Mouse (Mus musculus) intestine, embryonic 16.5 days (tissue): Measurements from ENCODE around the gene Lclat1. TPM values are rescaled to one million over a fixed set of nuclear protein-coding genes. Genes with fewer than 3 reads are reported as not detected.

Experiments used
- ATAC-seq: fragments of 200-750 bp; cut with Nextera tagmentation; 2 replicates; pipeline ENCODE4 v1.8.0; 2017; ENCODE audit warnings: moderate TSS enrichment, moderate library complexity
- H3K27ac ChIP-seq: fragments of 300-500 bp; sonication (generic); 2 replicates; pipeline ENCODE4 v1.5.1; 2014; ENCODE audit warnings: mild to moderate bottlenecking, low read length
- H3K27me3 ChIP-seq: fragments of 300-500 bp; sonication (generic); replicated peaks from 2 replicates; pipeline ENCODE4 v1.6.1; 2014; ENCODE audit warnings: low read length, control low read depth, mixed read lengths; ENCODE audit not compliant: control insufficient read depth, insufficient read depth
- H3K36me3 ChIP-seq: fragments of 300-500 bp; sonication (generic); 2 replicates; pipeline ENCODE4 v1.6.1; 2014; ENCODE audit warnings: low read length, control low read depth; ENCODE audit not compliant: control insufficient read depth, insufficient read depth
- H3K4me1 ChIP-seq: fragments of 300-500 bp; sonication (generic); 2 replicates; pipeline ENCODE4 v1.6.1; 2014; ENCODE audit warnings: low read length, control low read depth, mixed read lengths; ENCODE audit not compliant: control insufficient read depth, insufficient read depth
- H3K4me2 ChIP-seq: fragments of 300-500 bp; sonication (generic); 2 replicates; pipeline ENCODE4 v1.6.1; 2014; ENCODE audit warnings: low read depth, low read length, control low read depth
- H3K4me3 ChIP-seq: fragments of 300-500 bp; sonication (generic); 2 replicates; pipeline ENCODE4 v1.5.1; 2014; ENCODE audit warnings: mild to moderate bottlenecking, low read length
- H3K9ac ChIP-seq: fragments of 300-500 bp; sonication (generic); 2 replicates; pipeline ENCODE4 v1.6.1; 2014; ENCODE audit warnings: low read depth, low read length
- H3K9me3 ChIP-seq: fragments of 300-500 bp; sonication (generic); 2 replicates; pipeline ENCODE4 v1.6.1; 2016; ENCODE audit warnings: low read length, control low read depth; ENCODE audit not compliant: control insufficient read depth
- WGBS: fragments of 180-500 bp; shearing (Covaris S2); extraction: QIAGEN DNeasy Blood & Tissue Kit; methylation state at CpG from one replicate; pipeline ENCODE4 v1.1.7; 2014; 5-methylcytosine and 5-hydroxymethylcytosine counted together
- polyA plus RNA-seq: library from polyadenylated mRNA; unstranded; fragments of >200 nt; fragmentation: Nextera tagmentation; extraction: Ambion mirVana; gene quantifications from 2 replicates; pipeline ENCODE4 v1.2.1, GENCODE M21; 2015

Lclat1 gene
- polyA plus RNA-seq, 1 experiment from 2014 or later, result 31.6 TPM

DNA sequence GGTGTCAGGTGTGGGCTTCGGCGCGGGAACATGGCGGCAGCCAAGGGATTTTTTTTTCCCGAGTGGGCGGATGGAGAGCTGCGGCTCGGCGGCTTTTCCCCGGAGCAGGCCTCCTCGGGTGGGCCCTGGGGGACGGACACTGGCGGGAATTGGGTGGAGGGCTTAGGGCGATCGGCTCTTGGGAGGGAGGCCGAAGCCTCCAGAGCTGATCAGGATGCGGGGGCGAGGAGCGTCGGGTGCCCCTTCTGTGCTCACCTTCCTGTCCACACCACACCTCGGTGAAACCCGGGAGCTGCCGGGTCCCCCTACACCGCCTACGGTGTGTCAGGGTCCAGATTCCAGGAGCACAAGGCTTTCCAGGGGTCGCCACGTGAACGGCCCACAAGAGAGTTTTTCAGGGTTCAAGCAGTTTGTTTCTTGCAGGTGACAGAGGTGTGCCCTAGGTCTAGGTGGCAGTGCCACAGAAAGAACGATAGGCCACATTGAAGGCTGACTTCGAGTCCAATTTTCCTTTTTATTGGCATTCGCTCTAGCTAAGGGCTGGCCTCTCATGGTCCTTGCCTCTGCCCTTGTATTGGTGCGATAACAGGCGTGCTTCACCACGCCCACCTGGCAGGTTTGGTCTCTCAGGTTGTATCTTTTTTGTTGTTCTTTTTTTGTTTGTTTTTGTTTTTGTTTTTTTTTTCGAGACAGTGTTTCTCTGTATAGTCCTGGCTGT lies 544 bp downstream of the Lclat1 start:
- peak overlapping the region; percentile 92 for H3K9ac ChIP-seq
- no peaks in the 10 kb centered on the region for H3K27me3 ChIP-seq
- no peaks in the 10 kb centered on the region for H3K9me3 ChIP-seq
- peak overlapping the region; percentile 88 for H3K4me2 ChIP-seq
- peak; percentile 65 for ATAC-seq
- peaks cover 10% of the 10 kb centered on the region; the same call in 1 of the 2 replicates for H3K4me1 ChIP-seq
- no peaks in the 10 kb centered on the region for H3K36me3 ChIP-seq
- whole genome bisulfite sequencing, result 3% methylated on average over 35 of the region's 35 CpGs
- H3K4me3 ChIP-seq, result peak overlapping the region; percentile 84
- H3K27ac ChIP-seq, result peak overlapping the region; percentile 94

DNA sequence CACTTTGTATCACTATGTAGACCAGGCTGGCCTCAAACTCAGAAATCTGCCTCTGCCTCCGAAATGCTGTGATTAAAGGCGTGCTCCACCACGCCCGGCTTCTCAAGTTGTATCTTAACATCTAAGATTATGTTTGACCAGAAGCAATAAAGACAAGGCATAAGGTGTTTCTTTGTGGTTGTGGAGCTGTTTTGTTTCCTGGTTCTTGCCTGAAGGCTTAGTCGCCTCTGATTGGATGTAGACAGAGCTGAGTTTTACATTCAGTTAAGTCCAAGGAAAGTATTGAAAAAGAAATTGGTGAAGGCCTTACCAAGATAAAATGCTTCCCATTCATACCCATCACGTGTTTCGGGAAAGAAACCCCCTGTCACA lies 1.1 kb downstream of the Lclat1 start:
- peaks cover 14% of the 10 kb centered on the region; the same call in 1 of the 2 replicates for H3K4me1 ChIP-seq
- H3K4me2 ChIP-seq, result peak overlapping the region; percentile 88
- peak overlapping the region; percentile 84 for H3K4me3 ChIP-seq
- H3K36me3 ChIP-seq, result no peaks in the 10 kb centered on the region
- no peaks in the 10 kb centered on the region for H3K9me3 ChIP-seq
- 0 out of 2 replicates have a peak overlapping the region, but pooled peaks have one; percentile 92 for H3K9ac ChIP-seq
- H3K27me3 ChIP-seq, result no peaks in the 10 kb centered on the region
- peak overlapping the region; percentile 94 for H3K27ac ChIP-seq
- peak; percentile 59 for ATAC-seq
- 61% methylated on average over 7 of the region's 7 CpGs for WGBS

DNA sequence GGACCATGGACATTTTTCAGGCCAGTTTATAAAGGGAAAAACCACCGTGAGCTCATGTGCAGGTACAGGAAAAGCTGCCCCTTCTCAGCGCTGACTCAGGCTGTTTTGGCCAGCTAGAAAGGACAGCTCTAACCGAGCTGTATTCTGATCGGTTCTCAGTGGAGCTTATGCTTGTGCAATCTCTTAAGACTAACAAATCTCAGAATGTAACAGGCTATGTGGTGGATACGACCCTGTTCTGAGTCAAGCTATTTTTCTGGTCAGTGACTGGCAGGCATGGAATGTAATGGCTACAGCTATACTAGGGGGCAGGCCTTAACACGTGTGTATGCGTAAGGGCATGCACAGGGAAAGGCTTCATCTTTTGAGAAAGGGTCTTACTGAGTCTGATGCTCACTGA lies 4.3 kb downstream of the Lclat1 start:
- Histone ChIP-seq H3K9ac (no peak overlapping the region), H3K4me3 (no peak overlapping the region), H3K27ac (peak overlapping the region; percentile 75), H3K4me2 (no peak overlapping the region), H3K9me3 (no peaks in the 10 kb centered on the region), H3K4me1 (peaks cover 14% of the 10 kb centered on the region; the same call in 1 of the 2 replicates), H3K27me3 (no peaks in the 10 kb centered on the region), H3K36me3 (no peaks in the 10 kb centered on the region)
- no peak for ATAC-seq
- WGBS, result 58% methylated on average over 7 of the region's 7 CpGs

DNA sequence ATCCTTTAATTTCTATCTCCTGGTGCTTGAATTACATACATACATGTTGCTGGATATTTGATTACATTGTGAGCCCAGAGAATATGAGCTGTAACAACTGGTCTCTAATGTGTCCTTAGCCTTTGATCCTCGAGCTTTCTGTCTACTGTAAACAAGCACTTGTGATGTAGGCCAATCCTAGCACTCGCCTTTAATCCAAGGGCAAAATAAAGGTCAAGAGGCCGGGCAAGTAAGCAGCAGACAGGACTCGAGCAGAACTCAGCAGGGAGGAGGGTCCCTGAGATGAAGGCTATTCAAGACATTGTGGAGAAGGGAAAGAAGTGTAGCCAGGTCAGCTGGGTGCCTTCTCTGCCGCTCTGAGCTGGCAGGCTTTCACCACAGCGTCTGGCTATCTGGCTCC lies 4.8 kb downstream of the Lclat1 start:
- Histone ChIP-seq H3K4me1 (peaks cover 14% of the 10 kb centered on the region; the same call in 1 of the 2 replicates), H3K27me3 (no peaks in the 10 kb centered on the region), H3K4me3 (no peak overlapping the region), H3K4me2 (0 out of 2 replicates have a peak overlapping the region, but pooled peaks have one; percentile 7), H3K9ac (peak overlapping the region; percentile 33; the same call in 1 of the 2 replicates), H3K27ac (peak overlapping the region; percentile 91), H3K9me3 (no peaks in the 10 kb centered on the region), H3K36me3 (no peaks in the 10 kb centered on the region)
- WGBS, result 26% methylated on average over 6 of the region's 6 CpGs
- no peak for ATAC-seq

DNA sequence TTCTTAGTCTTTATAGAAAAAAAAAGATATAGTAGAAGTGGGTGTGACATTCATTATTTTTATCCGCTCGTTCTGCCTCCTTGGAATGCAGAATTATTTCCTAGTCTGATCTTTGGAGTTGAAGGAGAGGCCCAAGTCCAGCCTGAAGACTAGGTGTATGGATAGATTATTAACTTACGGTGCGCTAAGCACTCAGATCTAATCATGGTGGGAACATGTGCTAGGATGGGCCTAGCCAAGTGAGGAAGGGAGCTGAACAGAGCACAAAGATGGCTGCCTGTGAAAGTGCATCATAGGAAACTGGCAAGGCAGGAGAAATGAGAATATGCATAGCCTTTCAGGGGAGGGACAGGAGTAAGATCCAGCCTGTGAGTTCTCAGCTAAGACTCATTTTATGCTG lies 5.4 kb downstream of the Lclat1 start:
- H3K27ac ChIP-seq, result peak overlapping the region; percentile 70
- no peaks in the 10 kb centered on the region for H3K27me3 ChIP-seq
- ATAC-seq, result peak; percentile 78
- H3K4me2 ChIP-seq, result no peak overlapping the region
- WGBS, result 63% methylated on average over 4 of the region's 4 CpGs
- peaks cover 14% of the 10 kb centered on the region; the same call in 1 of the 2 replicates for H3K4me1 ChIP-seq
- H3K9ac ChIP-seq, result no peak overlapping the region
- H3K36me3 ChIP-seq, result no peaks in the 10 kb centered on the region
- H3K4me3 ChIP-seq, result no peak overlapping the region
- no peaks in the 10 kb centered on the region for H3K9me3 ChIP-seq

DNA sequence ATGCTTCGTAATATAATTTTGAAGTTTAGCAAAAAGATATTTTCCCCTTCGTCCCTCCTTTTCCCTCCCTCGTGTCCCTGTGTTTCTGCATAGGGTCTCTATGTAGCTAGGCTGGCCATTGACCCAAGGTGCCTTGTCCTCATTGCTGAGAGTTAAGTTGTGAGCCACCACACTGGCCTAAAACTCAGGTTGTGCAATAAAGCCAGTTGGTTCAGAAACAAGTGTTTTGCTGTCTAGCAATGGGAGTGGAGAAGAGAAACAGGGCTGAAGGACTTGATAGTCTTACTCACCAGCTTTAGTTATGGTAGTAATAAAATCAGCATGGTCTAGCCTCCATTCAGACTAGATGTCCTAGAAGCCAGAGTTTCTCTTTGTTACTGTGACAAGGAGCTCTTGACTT lies 10.3 kb downstream of the Lclat1 start:
- Histone ChIP-seq H3K9me3 (no peaks in the 10 kb centered on the region), H3K4me3 (no peak overlapping the region), H3K4me2 (no peak overlapping the region), H3K9ac (no peak overlapping the region), H3K27me3 (no peaks in the 10 kb centered on the region), H3K4me1 (peaks cover 8% of the 10 kb centered on the region), H3K36me3 (no peaks in the 10 kb centered on the region), H3K27ac (no peak overlapping the region)
- ATAC-seq, result no peak
- 88% methylated on average over 3 of the region's 3 CpGs for WGBS

DNA sequence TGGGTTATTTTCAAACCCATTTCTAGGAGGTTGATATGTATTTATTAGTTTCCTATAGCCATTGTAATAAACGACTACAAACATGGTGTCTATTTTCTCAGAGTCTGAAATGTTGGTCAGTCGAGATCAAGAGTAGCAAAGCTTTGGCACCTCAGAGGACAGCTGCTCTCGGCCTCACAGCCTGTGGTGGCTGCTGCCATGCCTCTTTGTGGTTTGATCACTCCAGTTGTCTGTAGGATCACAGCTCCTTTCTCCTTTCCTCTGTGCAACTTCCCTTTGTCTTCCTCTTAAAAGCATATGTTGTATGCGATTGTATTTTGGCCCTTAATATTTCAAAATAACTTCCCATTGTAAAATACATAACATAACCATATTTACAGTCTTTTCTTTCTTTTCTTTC lies 10.9 kb downstream of the Lclat1 start:
- Histone ChIP-seq H3K9me3 (no peaks in the 10 kb centered on the region), H3K27ac (no peak overlapping the region), H3K4me1 (peaks cover 4% of the 10 kb centered on the region), H3K27me3 (no peaks in the 10 kb centered on the region), H3K4me2 (no peak overlapping the region), H3K4me3 (no peak overlapping the region), H3K9ac (no peak overlapping the region), H3K36me3 (no peaks in the 10 kb centered on the region)
- WGBS, result 84% methylated on average over 4 of the region's 4 CpGs
- no peak for ATAC-seq

DNA sequence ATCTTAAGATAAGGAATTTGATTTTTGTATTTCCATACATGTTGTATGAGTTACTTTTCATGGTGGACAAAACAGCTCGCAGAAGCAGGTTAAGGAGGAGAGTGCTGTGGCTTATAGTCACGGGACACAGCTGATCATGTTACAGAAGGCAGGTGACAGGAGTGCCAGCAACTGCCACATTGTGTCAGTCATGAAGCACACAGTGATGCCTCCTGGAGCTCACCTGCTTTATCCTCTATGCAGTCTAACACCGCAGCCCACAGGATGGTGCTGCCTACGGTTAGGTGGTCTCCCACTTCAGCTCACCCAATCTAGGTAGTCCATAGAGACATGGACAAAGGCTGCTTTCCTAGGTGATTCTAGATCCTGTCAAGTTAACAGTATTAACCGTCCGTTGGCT lies 11.4 kb downstream of the Lclat1 start:
- Histone ChIP-seq H3K27me3 (no peaks in the 10 kb centered on the region), H3K36me3 (no peaks in the 10 kb centered on the region), H3K27ac (no peak overlapping the region), H3K4me3 (no peak overlapping the region), H3K4me2 (no peak overlapping the region), H3K9ac (no peak overlapping the region), H3K9me3 (no peaks in the 10 kb centered on the region), H3K4me1 (peaks cover 3% of the 10 kb centered on the region)
- WGBS, result 88% methylated on average over 6 of the region's 6 CpGs
- ATAC-seq, result no peak

DNA sequence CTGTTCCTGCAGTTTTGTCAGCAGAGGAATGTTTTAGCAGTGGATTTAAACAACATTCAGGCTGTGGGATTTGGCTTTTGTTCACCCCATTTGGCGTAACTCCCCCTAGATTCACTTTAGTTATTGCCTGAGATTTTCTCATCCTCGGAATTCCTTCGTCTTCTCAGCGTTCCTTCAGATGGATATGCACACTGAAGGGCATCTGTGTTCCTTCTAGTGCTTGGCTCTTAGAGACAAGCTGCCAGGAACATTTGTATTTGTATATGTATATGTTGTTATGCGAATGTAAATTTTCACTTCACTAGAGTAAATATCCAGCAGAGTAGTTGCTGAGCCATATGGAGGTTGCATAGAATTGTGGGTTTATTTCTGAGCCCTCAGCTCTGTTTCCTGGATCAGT lies 12.8 kb downstream of the Lclat1 start:
- no peak overlapping the region for H3K4me3 ChIP-seq
- H3K4me2 ChIP-seq, result no peak overlapping the region
- peak overlapping the region; percentile 65 for H3K27ac ChIP-seq
- H3K27me3 ChIP-seq, result no peaks in the 10 kb centered on the region
- no peak overlapping the region for H3K9ac ChIP-seq
- no peaks in the 10 kb centered on the region for H3K36me3 ChIP-seq
- H3K4me1 ChIP-seq, result peaks cover 3% of the 10 kb centered on the region
- WGBS, result 61% methylated on average over 5 of the region's 5 CpGs
- peak; percentile 64 for ATAC-seq
- H3K9me3 ChIP-seq, result no peaks in the 10 kb centered on the region

DNA sequence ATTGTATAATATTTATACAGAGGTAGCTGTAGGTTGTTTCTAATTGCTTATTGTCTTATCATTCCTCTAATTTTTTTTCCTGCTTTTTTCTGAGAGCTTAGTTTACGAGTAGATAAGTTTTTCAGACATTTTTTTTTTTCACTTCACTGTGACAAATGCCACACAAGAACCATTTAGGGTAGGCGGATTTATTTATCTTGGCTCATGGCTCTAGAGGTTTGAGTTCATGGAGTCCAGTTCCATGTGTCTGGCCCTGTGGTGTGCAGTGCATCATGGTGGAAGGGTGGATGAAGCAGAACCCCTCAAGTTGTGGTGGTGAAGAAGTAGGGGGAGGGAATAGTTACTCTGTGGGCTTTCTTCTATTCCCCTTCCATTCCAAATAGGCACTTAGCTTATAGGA lies 13.9 kb downstream of the Lclat1 start:
- H3K4me1 ChIP-seq, result peaks cover 8% of the 10 kb centered on the region
- no peak overlapping the region for H3K4me3 ChIP-seq
- no peak overlapping the region for H3K27ac ChIP-seq
- no peak overlapping the region for H3K9ac ChIP-seq
- H3K36me3 ChIP-seq, result no peaks in the 10 kb centered on the region
- 78% methylated on average over 2 of the region's 2 CpGs for WGBS
- no peaks in the 10 kb centered on the region for H3K9me3 ChIP-seq
- ATAC-seq, result no peak
- H3K4me2 ChIP-seq, result no peak overlapping the region
- no peaks in the 10 kb centered on the region for H3K27me3 ChIP-seq
